Mouse (Mus musculus): ENCODE results near the gene Cdh22. TPM values are rescaled to one million over a fixed set of nuclear protein-coding genes. Genes with fewer than 3 reads are reported as not detected.

Gene Cdh22
- polyA plus RNA-seq, 1 experiment from 2014 or later: 0.05 TPM

DNA sequence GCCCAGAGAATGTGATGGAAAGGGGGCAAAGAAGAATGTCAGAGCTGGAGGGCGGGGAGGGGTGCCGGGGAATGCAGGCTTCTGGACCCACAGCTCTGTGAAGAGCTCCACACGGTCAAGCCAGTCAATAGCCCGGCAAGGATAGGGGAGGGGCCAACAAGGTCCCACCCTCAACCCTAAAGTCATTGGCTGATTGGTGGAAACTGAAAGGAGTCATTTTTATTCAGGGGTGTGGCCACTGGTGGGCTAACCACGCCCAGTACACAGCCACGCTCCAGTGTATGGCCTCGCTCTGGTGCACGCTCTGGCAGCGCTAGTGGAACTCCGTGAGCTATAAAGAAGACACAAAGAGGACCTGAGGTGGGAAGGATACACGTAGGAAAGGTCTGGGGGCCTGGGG lies 120.9 kb downstream of the Cdh22 start:
- WGBS: 17% methylated on average over 11 of the region's 11 CpGs
- Histone ChIP-seq H3K9me3 (ENCODE audit: control insufficient read depth, low read length) (no peaks in the 10 kb centered on the region), H3K9ac (ENCODE audit: low read length) (no peak overlapping the region), H3K27ac (replicated peaks) (no peak overlapping the region), H3K36me3 (ENCODE audit: control insufficient read depth, insufficient read depth, low read length) (no peaks in the 10 kb centered on the region), H3K27me3 (ENCODE audit: control insufficient read depth, insufficient read depth, low read length) (peaks cover 27% of the 10 kb centered on the region; the same call in 1 of the 2 replicates), H3K4me3 (ENCODE audit: low read depth, low read length) (no peak overlapping the region), H3K4me1 (replicated peaks; ENCODE audit: control insufficient read depth, insufficient read depth) (no peaks in the 10 kb centered on the region), H3K4me2 (replicated peaks; ENCODE audit: low read depth) (no peak overlapping the region)
- DNase-seq (ENCODE audit: low spot score) (peak; percentile 31), ATAC-seq (ENCODE audit: low FRiP score, low TSS enrichment) (0 out of 2 replicates have a peak, but pooled peaks have one; percentile 35)
- TF ChIP-seq EP300 (optimal IDR thresholded peaks at IDR 0.05) (no peak), CTCF (IDR thresholded peaks at IDR 0.05; ENCODE audit: low read depth) (no peak)

- H3K4me1 ChIP-seq (replicated peaks; ENCODE audit: control insufficient read depth, insufficient read depth): no peaks in the 10 kb centered on the region
- H3K27ac ChIP-seq (replicated peaks): no peak overlapping the region
- ATAC-seq (ENCODE audit: low FRiP score, low TSS enrichment) (peak; percentile 89), DNase-seq (ENCODE audit: low spot score) (peak; percentile 92)
- H3K9me3 ChIP-seq (ENCODE audit: control insufficient read depth, low read length): no peaks in the 10 kb centered on the region
- H3K36me3 ChIP-seq (ENCODE audit: control insufficient read depth, insufficient read depth, low read length): no peaks in the 10 kb centered on the region
- H3K4me3 ChIP-seq (ENCODE audit: low read depth, low read length): no peak overlapping the region
- 0% methylated on average over 49 of the region's 54 CpGs for WGBS
- TF ChIP-seq EP300 (optimal IDR thresholded peaks at IDR 0.05) (no peak), CTCF (IDR thresholded peaks at IDR 0.05; ENCODE audit: low read depth) (peak; percentile 90)
- peaks cover 27% of the 10 kb centered on the region; the same call in 1 of the 2 replicates for H3K27me3 ChIP-seq (ENCODE audit: control insufficient read depth, insufficient read depth, low read length)
- H3K9ac ChIP-seq (ENCODE audit: low read length): no peak overlapping the region
- no peak overlapping the region for H3K4me2 ChIP-seq (replicated peaks; ENCODE audit: low read depth)
Measured at GRCm38 (mm10) chr2:165112149-165112548, 122.5 kb downstream of the Cdh22 start.

DNA sequence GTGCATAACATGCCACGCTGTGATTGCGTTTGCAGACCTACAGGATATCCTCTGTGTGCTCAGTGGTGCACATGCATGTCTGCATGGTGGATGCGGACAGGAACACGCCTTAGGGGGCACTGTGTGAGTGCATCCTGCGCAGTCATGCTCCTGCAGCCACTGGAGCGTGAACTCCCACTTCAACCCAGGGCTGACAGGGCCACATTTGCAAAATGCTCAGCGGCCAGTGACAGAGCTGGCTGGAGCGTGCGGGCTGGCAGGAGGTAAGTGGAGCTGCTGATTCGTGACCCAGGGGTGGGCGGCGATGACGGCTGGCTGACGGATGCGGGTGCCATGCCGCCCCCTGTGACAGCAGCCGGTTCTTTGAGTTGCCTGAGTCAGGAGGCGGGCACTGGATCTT lies 128.1 kb downstream of the Cdh22 start:
- WGBS: 25% methylated on average over 18 of the region's 18 CpGs
- ATAC-seq (ENCODE audit: low FRiP score, low TSS enrichment): no peak
- no peak overlapping the region for H3K9ac ChIP-seq (ENCODE audit: low read length)

DNA sequence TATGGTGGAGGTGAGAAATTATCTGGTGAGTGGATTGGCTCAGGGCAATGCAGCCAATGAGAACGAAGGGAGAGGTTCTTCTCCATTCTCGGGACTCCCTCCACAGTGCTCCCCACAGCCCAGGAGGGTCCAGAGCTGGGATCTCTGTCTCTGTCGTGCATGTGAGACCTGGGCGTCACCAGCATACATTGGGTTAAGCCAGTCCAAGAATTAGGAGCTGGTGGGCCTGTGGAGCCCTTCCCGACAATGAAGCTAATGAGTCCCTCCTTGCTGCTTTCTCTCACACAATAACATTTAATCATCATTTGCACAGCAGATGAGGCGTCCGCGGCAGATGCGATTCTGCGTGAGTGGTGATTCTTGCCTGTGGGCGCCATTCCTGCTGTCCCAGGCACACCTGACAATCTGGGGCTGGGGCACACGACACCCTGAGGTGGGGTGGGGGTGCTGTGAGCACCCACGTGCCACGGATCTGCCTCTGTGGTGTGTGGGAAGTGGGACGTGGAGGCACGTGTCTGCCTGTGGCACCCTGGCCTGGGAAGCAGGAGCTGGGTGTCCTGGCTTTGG lies 129.1 kb downstream of the Cdh22 start:
- H3K9ac ChIP-seq (ENCODE audit: low read length): no peak overlapping the region

More for the DNA sequence above, 128.1 kb downstream of the Cdh22 start:
- peaks cover 7% of the 10 kb centered on the region; the same call in 1 of the 2 replicates for H3K27me3 ChIP-seq (ENCODE audit: control insufficient read depth, insufficient read depth, low read length)
- no peaks in the 10 kb centered on the region for H3K9me3 ChIP-seq (ENCODE audit: control insufficient read depth, low read length)
- TF ChIP-seq EP300 (optimal IDR thresholded peaks at IDR 0.05): no peak
- TF ChIP-seq CTCF (IDR thresholded peaks at IDR 0.05; ENCODE audit: low read depth): no peak
- no peak for DNase-seq (ENCODE audit: low spot score)
- no peak overlapping the region for H3K4me2 ChIP-seq (replicated peaks; ENCODE audit: low read depth)
- H3K27ac ChIP-seq (replicated peaks): no peak overlapping the region
- H3K4me3 ChIP-seq (ENCODE audit: low read depth, low read length): no peak overlapping the region
- H3K36me3 ChIP-seq (ENCODE audit: control insufficient read depth, insufficient read depth, low read length): no peaks in the 10 kb centered on the region
- no peaks in the 10 kb centered on the region for H3K4me1 ChIP-seq (replicated peaks; ENCODE audit: control insufficient read depth, insufficient read depth)

DNA sequence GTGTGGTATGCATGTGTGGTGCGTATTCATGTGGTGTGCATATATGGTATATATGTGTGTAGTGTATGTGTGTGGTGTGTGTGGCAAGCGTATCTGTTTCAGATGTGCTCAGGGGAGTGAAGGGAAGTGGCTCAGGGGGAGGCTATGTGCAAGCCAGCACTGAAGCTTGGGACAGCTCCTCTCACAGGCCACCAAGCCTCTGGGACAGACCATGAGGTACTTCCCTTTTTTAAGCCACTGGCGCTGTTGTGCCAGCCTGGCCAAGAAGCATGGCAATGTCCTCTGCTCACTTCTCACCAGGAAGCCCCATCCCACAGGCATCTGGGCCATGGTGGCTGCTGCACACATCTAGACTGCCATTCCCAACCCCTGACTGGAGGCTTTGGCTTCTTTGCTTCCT lies 131.7 kb downstream of the Cdh22 start:
- no peaks in the 10 kb centered on the region for H3K9me3 ChIP-seq (ENCODE audit: control insufficient read depth, low read length)
- no peaks in the 10 kb centered on the region for H3K4me1 ChIP-seq (replicated peaks; ENCODE audit: control insufficient read depth, insufficient read depth)
- H3K27me3 ChIP-seq (ENCODE audit: control insufficient read depth, insufficient read depth, low read length): no peaks in the 10 kb centered on the region; the same call in 1 of the 2 replicates
- WGBS: 80% methylated on average over 3 of the region's 3 CpGs
- ATAC-seq (ENCODE audit: low FRiP score, low TSS enrichment): no peak
- H3K9ac ChIP-seq (ENCODE audit: low read length): no peak overlapping the region
- no peak for DNase-seq (ENCODE audit: low spot score)
- H3K4me3 ChIP-seq (ENCODE audit: low read depth, low read length): no peak overlapping the region
- TF ChIP-seq EP300 (optimal IDR thresholded peaks at IDR 0.05) (no peak), CTCF (IDR thresholded peaks at IDR 0.05; ENCODE audit: low read depth) (no peak)
- no peak overlapping the region for H3K4me2 ChIP-seq (replicated peaks; ENCODE audit: low read depth)
- no peak overlapping the region for H3K27ac ChIP-seq (replicated peaks)
- no peaks in the 10 kb centered on the region for H3K36me3 ChIP-seq (ENCODE audit: control insufficient read depth, insufficient read depth, low read length)

More for the DNA sequence above, 129.1 kb downstream of the Cdh22 start:
- Histone ChIP-seq H3K27me3 (ENCODE audit: control insufficient read depth, insufficient read depth, low read length) (0 out of 2 replicates have a peak, but pooled peaks cover 2% of the 10 kb centered on the region), H3K9me3 (ENCODE audit: control insufficient read depth, low read length) (no peaks in the 10 kb centered on the region), H3K27ac (replicated peaks) (no peak overlapping the region), H3K4me1 (replicated peaks; ENCODE audit: control insufficient read depth, insufficient read depth) (no peaks in the 10 kb centered on the region), H3K4me2 (replicated peaks; ENCODE audit: low read depth) (no peak overlapping the region), H3K36me3 (ENCODE audit: control insufficient read depth, insufficient read depth, low read length) (no peaks in the 10 kb centered on the region), H3K4me3 (ENCODE audit: low read depth, low read length) (no peak overlapping the region)
- ATAC-seq (ENCODE audit: low FRiP score, low TSS enrichment) (no peak), DNase-seq (ENCODE audit: low spot score) (no peak)
- WGBS: 63% methylated on average over 16 of the region's 16 CpGs
- no peak for TF ChIP-seq CTCF (IDR thresholded peaks at IDR 0.05; ENCODE audit: low read depth)
- no peak for TF ChIP-seq EP300 (optimal IDR thresholded peaks at IDR 0.05)

DNA sequence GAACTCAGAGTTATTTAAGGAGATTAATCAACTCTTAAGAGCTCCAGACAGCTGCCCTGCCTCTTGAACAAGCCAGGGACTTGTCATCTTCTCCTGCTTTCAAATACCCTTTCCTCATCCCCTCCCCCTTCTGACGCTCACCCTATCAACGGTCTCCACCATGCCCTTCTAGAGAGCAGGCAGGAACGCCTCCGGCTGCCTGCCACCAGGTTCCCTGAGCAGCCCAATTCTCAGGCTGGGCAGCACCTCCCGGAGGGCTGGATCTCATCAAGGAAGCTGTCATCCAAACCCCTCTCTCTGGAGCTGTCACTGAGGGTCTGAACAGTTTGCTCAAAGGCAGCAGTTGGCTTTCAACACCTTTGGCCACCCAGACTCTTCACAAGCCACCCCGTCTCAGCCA lies 133.9 kb downstream of the Cdh22 start:
- no peak overlapping the region for H3K9ac ChIP-seq (ENCODE audit: low read length)
- no peak for DNase-seq (ENCODE audit: low spot score)
- no peaks in the 10 kb centered on the region for H3K9me3 ChIP-seq (ENCODE audit: control insufficient read depth, low read length)
- H3K4me3 ChIP-seq (ENCODE audit: low read depth, low read length): no peak overlapping the region
- H3K4me2 ChIP-seq (replicated peaks; ENCODE audit: low read depth): no peak overlapping the region
- H3K36me3 ChIP-seq (ENCODE audit: control insufficient read depth, insufficient read depth, low read length): no peaks in the 10 kb centered on the region
- no peak overlapping the region for H3K27ac ChIP-seq (replicated peaks)
- 6% methylated on average over 6 of the region's 6 CpGs for WGBS
- ATAC-seq (ENCODE audit: low FRiP score, low TSS enrichment): no peak
- no peaks in the 10 kb centered on the region; the same call in 1 of the 2 replicates for H3K27me3 ChIP-seq (ENCODE audit: control insufficient read depth, insufficient read depth, low read length)
- no peaks in the 10 kb centered on the region for H3K4me1 ChIP-seq (replicated peaks; ENCODE audit: control insufficient read depth, insufficient read depth)
- TF ChIP-seq CTCF (IDR thresholded peaks at IDR 0.05; ENCODE audit: low read depth): no peak
- TF ChIP-seq EP300 (optimal IDR thresholded peaks at IDR 0.05): no peak
